Mouse (Mus musculus): ENCODE data around the gene Cdk5rap2.

Gene Cdk5rap2

DNA sequence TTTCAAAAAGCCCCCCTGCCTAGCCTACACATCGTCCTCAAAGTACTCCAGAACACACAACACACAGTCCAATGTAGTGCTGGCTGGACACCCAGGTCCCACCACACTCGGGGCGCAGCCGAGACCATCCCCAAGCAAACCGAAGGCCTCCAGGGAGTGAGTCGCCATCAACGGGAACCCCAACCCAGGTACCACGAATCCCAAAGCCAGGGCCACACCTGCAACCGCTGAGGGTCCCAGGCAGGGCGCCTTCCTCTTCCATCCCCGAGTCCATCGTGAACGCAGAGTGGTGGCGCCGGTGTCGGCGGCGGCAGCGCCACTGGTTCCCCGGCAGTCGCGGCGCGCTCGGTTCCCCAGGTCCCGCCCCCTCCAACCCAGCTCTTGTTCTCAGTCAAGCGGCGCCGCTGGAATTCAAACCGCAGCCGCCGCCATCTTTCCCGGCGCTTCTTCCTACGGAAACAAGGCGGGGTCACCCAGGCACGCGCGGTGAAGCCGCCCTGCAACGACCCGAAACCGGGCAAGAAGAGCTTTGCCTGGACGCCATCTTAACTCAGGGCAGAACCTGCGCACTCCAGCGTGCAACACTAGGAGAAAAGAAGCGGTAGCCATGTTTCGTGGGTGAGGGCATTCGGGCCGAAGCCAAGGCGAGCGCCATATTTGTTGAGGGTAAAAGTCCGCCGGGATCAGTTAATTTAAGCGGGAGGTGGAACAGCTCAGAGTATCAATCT, at the start of gene Cdk5rap2:
Gene Cdk5rap2 (minus strand): TSS at position 450 of the 728 bp plus-strand sequence.
- DNase-seq (ENCODE audit: low read depth) = peak; percentile 100

DNA sequence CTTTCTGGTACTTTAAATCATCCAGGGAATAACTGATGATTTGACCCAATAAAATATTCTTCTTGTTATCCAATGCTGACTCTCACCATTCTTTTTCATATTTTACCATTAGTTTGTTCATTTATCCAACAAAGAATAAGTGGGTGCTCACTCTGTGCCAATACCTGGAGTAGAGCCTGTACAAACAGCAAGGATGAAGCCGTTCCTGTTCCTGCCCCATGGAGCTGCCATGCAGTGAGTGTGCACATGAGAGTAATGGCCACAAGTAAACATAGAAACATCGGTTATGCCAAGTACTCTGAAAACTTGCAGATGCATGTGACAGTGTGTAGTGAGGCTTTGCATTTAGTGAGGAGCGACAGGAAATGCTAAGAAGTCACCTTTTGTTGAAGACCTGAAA, 41.9 kb upstream of the Cdk5rap2 start:
- no peak for DNase-seq (ENCODE audit: low read depth)

DNA sequence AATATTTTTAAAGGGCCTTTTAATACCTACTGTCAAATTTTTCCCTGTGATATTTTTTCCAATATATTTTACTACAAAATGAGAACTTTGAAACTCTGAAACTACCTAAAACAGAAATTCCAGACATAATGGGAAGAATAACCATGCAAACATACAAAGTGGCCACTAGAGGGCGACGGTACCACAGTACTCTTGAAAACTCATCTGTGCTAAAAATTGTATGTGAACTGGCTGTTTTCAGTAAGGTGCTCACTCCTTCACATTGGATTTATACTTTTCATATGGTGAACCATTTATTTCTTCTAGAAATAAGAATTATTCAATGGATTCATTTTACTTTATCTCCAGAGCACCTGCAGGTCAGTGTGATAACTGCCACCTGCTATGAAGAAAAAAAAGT, 41.5 kb upstream of the Cdk5rap2 start:
- peak; percentile 87 for DNase-seq (ENCODE audit: low read depth)

DNA sequence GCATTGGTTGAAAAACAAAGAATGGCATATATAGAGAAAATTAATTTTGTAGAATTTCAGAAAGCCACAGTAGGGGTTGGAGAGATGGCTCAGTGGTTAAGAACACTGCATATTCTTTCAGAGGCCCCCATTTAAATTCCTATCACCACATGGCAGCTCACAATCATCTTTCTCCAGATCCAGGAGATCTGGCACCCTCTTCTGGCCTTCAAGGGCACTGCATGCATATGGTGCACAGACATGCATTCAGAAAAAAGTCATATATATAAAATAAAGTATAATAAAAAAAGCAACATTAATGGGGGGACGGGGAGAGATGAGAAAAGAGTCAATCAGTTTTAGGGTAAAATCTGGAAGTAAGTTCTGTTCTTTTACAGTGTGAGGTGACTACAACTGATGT, 39.4 kb upstream of the Cdk5rap2 start:
- peak; percentile 38 for DNase-seq (ENCODE audit: low read depth)

DNA sequence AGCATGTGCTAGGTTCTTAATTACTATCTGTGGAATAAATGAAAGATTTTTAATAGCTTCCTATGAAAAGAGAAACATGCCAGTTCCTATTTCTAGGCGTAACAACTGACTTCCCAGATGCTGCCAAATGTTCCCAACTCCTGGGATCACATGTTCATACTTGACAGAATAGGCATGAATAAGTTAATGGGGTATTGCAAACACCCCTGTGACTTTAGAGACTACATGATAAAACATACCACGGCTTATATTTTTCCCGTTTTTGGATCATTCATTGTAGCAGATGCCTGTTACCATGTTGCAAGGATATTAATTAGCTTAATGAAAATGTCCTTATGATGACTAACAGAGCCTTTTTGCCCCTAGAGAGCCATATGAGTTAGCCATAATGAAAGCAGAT, 36.5 kb upstream of the Cdk5rap2 start:
- no peak for DNase-seq (ENCODE audit: low read depth)

DNA sequence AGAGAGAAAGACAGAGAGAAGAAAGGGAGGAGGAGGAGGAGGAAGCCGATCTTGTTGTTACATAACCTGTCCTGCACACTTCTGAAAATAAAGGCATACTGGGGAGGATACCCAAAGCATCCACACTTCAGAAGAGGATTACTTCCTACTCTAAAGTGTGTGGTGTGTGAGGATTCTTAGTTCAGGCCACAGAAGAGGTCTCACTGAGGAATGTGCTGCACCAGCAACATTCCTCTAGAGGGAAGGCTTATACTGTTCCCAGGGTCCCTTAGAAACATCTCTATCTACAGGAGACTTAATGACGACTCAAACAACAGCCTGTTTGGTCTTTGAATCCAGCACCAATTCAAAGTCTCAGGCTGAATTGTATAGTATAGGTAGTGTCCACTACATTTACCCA, 10.0 kb upstream of the Cdk5rap2 start:
- no peak for DNase-seq (ENCODE audit: low read depth)

DNA sequence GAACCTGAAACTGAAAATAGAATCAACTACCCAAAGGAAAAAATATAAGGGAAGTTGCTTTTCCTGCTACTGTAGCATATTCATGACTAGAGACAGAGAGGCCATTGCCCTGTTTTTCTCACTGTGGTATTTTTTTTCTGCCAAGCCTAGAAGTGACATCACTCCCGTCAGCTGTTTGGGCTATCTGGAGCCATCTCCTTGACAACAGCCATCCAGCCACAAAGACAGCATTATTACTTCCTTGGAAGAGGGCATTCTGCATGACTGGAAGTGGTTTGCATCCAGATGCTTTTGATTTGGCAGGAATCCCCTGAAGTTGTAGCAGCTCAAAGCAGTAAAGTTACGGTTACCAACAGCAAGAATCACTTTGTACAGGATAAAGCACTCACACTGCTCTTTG, 1.9 kb upstream of the Cdk5rap2 start:
- DNase-seq (ENCODE audit: low read depth) = peak; percentile 92

DNA sequence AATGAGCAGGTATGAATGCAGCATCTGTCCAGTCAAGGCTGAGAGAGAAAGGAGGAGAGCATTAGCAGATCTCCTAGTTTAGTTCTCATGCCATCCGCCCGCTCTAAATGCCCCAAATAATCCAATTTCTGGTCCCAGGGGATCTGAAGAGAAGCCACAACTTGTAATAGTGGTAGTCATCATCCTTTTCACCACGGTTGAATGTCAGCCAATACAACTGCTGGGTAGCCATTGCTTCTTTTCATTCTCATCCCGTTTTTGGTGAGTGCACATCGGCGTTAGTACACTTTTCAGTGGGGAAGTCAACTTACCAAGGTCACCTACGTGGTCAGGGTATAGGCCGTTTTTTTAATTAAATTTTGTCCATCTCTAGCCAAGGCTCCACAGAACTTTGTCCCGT, 787 bp downstream of the Cdk5rap2 start:
- peak; percentile 69 for DNase-seq (ENCODE audit: low read depth)

DNA sequence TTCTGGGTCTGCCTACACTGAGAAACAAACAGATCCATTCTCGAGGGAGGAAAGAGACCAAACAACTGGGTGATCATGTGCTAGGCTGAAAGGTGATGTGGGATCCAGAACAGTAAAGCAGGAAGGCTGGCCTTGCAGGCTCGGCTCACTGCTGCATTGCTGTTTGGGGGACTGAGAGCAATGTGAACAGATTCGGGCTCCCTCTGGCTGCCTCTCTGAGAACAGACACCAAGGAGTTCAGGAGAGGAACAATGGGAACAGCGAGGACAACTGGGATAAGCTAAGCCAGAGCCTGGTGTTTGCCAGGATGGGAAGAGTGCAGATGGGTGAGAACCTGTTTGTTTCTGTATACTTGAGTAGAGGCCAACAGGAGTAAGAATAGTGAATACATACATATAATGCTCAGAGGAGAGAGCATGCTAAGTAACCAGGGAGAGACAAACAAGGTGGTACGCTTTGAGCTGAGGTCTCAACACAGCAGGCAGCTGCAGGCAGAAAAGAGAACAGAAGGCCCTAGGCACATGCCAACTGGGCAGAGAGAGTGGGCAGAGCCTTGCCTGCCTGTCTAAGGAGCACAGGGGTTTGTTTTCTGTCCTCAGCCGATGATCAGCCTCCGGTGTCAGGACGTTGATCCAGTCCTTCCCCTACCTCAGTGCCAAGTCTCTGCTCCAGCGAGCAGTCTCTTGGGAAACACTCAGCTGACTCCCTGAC, 8.0 kb downstream of the Cdk5rap2 start:
- DNase-seq (ENCODE audit: low read depth) = no peak

DNA sequence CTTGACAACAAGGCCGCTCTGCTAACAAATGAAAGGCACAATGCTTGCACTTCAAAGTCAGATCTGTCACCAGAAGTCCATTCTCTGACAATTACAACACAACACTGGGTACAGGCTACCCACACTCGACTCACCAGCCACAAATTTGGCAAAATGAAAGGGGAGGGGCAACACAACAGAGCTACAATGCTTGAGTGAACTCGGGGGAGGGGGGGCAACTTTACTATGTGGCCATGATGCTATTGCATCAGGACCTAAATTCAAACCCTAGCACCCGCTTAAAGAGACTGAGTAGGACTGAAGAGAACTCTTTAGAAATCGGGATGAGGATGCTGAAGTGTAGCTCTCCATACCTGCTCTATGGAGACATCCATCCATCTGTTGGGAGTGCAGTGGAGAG, 10.8 kb downstream of the Cdk5rap2 start:
- no peak for DNase-seq (ENCODE audit: low read depth)

DNA sequence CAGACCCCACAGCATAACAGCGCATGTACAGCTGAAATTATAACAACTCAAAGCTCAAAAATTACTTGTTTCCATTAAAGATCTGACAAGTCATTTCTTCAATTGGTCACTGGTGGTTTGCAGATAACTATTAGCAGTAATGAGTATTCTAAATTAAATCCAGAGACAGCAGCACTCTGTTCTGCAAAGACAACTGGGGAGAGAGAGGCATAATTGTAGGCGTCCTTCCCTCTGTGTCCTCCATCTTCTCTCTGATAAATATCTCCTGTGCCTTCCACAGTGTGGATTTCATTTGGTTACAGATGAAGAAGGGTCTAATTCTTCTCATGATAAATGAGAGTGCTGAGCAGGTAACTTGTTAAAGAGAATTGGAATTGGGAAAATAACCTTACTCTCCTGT, 11.2 kb downstream of the Cdk5rap2 start:
- DNase-seq (ENCODE audit: low read depth) = no peak

DNA sequence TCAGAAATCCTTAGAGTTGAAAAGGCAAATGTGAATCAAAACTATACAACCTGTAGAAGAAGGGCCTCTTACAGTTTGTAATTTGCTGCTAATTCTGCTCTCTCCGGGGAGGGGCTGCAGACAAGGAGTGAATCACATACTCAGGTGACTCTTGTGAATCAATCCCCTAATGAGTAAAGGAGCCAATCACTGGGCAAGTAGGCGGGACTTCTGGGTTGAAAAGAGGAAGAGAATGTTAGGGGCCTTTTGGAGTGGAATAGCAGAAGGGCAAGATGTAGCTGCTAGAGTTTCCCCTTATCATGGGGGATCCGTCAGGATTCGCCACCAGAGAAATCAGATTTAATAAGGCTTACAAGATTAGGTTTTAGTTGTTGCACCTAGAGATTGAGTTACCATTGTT, 12.2 kb downstream of the Cdk5rap2 start:
- peak; percentile 37 for DNase-seq (ENCODE audit: low read depth)

DNA sequence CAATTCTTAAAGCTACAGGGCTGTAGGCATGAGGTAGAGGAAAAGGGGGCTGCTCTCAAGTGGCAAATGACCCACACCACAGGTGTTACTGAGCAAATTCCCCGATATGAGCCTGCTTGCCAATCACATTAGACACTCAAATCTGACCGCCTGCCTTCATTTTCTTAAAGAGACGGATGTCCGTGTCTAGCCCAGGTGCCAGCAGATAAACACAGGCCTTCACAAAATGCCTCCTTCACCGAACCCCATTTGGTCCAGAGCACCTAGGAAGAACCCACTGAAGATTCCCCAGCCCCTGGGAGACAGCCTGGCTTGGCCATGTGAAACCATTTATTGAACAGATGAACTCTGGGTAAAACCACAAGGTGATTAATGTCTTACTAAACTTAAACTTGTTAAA, 13.5 kb downstream of the Cdk5rap2 start:
- no peak for DNase-seq (ENCODE audit: low read depth)

DNA sequence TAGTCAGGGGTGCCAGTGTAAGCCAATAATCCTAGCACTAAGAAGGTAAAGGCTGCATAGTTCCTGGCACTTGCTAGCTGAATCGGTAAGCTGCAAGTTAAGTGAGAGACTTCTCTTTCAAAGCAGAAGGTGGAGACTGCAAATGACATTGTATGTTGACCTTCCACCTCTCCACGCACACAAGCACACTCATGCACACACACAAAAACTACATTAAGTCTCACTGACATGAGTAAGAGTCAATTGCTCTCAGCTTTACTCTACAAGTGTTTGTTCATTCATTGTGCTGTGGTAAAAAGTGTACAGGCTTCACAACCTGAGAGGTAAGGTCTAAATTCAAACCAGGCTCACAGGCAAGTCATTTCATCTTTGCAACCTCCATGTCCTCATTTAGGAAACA, 15.5 kb downstream of the Cdk5rap2 start:
- no peak for DNase-seq (ENCODE audit: low read depth)

DNA sequence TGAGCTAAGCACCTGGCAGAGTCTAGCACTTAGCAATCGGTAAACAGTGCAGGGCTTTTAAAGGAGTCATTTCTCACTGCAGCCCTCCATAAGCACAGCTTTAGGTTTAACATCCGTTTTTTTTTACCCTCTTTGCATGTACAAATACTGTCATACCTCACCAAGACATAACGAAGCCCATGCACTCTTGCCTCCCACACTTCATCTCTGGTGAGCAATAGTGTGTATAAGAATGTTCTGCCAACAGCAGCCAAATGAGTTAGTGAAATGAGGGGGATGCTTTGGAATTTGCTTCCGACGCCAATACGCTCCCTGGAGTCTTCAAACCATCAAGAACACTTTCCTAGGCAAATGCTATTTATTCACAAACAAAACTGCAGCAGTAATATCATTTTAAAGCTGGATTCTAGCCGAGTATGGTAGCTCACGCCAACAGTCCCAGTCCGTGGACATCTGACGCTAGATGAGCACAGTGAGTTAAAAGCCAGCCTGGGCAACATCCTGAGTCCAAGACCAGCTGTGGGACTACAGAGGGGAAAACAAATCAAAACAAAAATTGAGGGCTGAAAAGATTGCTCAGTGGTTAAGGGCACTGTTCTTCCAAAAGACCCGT, 18.4 kb downstream of the Cdk5rap2 start:
- DNase-seq (ENCODE audit: low read depth) = no peak

DNA sequence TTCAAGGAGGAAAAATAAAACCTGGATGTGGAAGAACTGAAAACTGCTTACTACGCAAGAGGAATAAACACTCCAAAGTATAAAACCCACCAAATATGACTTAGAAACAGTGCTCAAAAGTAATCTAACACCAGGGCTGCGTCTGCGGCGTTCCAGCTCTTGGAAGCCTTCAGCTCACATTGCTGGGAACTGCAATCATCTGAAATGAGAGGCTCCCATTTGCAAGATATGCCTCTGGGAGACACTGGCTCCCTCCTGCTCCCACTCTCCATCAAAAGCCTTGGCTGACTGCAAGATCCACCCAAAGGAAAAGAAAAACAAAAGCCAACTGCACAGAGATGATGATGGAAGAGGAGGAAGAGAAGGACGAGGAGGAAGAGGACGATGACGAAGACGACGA, 19.2 kb downstream of the Cdk5rap2 start:
- no peak for DNase-seq (ENCODE audit: low read depth)

DNA sequence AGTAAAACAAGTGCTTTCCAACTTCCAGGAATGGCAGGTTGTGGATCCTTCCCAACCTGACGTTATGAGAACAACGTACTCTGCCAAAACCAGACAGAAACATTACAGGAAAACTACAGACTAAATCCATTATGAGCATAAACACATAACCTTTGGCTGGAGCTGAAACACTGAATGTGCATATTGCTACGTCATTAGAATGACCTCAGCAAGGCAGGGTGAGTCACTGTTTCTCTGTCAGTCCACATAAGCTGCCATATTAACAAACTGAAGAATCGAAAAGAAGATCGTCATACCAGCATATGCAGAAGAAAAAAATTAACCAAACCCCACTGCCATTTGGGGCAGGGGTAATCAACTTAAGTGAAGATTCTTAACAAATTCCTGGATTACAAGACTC, 24.0 kb downstream of the Cdk5rap2 start:
- DNase-seq (ENCODE audit: low read depth) = peak; percentile 70

DNA sequence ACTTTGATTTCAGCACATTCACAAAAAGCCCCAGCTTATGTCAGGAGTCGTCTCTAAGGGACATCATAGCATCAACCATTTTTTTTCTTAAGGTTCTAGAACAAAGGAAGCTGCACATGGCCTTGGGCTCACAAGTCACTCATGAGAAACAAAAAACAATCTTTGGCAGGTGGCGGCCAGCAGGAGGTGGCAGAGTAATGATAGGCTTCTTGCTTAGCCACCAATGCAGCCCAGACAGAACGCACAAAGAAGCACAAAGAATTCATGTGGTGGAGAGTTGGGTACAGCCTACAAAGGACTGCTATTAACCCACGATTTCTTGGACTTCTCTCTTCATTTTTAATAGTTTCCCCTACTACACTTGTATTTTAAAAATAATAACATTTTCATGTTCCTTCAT, 32.9 kb downstream of the Cdk5rap2 start:
- DNase-seq (ENCODE audit: low read depth) = no peak

DNA sequence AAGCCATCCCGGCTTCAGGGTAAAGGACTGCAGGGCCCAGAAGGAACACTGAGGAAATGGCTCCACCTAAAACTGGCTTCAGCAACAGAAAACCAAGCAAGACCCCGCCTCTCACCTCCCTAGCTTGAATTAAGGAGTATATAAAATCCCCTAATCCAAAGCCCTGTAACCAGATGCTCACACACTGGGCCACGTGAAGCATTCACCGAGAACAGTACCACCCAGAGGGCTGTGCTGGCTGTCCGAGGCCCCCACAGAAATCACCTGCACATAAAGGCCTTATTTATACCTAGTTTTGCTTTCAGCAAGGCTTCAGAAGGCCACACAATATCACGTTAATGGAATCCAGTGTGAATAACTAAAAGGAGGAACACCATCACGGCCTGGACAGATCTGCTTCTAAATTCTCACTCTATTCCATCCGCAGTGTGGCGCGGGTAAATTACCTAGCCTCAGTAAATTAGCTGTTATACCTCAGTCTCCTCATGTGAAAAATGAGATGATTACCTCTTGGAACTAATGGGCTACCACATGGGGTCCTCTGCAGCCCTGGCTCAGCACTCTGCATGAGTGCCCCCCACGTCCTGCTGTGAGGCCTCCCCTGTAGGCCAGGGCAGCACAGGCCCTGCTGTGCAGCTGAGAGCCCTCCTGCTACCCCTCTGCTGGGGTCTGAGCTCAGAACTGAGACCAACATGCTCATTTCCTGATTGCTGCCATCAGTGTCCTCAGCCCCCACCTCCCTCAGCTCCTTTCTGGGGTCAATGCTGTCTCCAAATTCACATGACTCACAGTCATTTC, 45.0 kb downstream of the Cdk5rap2 start:
- no peak for DNase-seq (ENCODE audit: low read depth)

DNA sequence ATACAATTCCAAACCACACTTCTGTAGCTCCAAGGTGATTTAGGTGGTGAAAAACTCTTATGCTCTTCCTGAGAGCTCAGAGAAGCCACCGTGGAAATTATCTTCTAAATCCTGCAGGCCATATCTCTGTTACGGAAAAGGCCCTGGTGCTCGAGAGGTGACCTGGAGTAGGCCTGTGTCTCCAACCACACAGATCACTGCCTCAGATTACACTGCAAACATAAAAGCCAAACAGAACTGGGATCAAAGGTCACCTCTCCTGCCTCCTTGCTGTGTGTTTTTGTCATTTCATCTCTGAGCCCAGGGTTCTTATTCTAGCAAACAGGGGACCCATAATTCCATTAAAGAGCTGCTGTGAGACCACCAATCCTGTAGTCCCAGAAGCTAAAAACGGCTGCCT, 48.9 kb downstream of the Cdk5rap2 start:
- DNase-seq (ENCODE audit: low read depth) = no peak

DNA sequence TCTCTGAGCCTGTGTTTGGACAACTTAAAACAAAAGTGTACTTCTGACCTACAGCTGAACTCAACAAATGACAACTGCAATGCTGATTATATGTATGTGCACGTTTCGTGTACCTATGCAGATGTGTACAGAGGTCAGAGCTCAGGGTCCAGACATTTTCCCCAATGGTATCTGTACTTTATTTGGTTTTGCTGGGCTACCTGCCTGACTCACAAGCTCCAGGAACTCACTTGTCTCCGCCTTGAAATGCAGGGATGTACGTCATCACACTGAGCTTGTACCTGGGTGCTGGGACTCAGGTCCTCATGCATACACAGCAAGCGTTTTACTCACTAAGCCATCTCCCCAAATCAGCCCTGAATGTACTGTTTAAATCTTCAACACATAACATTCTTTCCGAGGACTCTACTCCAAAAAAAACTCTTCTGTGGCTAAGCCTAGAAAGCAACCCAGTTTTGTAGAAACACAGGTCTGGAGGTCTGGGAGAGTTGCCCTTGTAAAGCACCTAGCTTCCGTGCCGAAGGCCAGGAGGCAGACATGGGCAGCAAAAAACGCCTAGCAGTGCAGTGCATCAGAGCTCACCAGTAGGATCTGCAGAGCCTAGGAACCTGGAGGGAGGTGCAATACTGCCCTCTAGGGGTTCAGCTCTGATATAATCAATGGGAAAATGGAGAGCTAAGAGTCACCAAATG, 54.4 kb downstream of the Cdk5rap2 start:
- DNase-seq (ENCODE audit: low read depth) = peak; percentile 89

DNA sequence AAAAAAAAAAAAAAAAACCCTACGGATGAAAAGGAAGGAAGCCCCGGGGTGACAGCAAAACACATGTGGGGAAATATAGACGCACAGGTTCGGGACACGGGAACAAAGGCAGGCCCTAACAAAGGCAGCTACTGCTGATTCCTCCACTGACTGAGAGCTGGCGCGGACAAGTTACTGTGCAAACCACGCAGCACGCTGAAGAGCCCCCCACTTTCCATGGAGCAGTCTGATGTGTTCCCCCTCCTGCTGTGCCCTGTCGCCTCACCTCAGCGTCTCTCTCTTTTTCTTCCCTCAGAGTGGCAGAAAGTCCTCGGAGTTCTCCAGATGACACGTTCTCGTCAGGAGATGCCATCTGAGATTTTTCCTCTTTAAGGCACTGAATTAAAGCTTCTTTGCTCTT, 55.8 kb downstream of the Cdk5rap2 start:
- DNase-seq (ENCODE audit: low read depth) = no peak
